Mouse (Mus musculus): ENCODE results near the gene Gm11541.
"Not testable (repeated sequence)": the region's sequence is repeated elsewhere in the genome, so short reads cannot be mapped to it uniquely, and the experiment has no call there.

Gene Gm11541

GRCm38 (mm10) chr11:94697703-94698464, 6.4 kb downstream of the Gm11541 start:
- DNase-seq (ENCODE audit: extremely low read depth, low read depth, low spot score) = no peak

DNA sequence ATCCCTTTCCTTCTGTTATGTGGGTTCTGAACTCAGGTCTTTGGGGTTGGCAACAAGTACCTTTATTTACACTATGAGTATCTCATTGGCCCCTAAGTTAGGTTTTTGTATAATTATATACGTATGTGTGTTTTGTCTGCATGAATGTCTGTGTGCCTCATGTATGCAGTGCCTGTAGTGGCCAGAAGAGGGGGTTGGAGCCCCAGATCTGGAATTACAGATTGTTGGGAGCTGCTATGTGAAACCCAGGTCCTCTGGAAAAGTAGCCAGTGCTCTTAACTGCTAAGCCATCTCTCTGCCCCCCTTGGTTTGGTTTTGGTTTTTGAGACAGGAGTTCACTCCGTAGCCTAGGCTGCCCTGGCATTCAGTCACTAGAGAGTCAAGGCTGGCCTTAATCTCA, 7.2 kb downstream of the Gm11541 start:
- DNase-seq (ENCODE audit: extremely low read depth, low read depth, low spot score) = no peak

DNA sequence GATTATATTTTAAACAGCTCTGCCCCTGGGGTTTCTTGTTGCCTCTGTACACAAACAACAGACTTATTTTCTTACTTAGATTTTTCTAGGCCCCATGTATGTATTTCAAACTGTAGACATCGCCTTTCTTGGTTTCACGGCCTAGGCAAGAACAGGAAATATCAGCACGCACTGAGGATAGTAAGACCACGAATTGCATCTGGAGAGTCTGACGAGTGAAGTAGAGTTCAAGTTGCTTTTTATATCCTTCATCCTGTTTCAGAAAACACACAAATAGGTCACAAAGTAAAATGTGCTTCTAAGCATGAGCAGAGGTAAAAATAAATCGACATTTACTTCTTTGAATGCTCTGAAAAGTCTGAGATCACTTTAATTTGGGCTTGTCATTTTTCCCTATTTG, 8.8 kb downstream of the Gm11541 start:
- DNase-seq (ENCODE audit: extremely low read depth, low read depth, low spot score) = no peak

DNA sequence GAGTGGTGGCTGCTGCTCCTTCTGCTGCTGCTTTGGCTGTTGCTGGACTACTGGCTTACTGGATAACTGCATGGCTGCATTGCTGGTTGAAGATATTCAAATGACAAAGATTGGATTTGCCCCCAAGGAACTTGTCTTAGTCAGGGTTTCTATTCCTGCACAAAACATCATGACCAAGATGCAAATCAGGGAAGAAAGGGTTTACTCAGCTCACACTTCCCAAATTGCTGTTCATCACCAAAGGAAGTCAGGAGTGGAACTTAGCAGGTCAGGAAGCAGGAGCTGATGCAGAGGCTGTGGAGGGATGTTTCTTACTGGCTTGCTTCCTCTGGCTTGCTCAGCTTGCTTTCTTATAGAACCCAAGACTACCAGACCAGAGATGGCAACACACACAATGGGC, 11.8 kb downstream of the Gm11541 start:
- DNase-seq (ENCODE audit: extremely low read depth, low read depth, low spot score) = not testable (repeated sequence)

DNA sequence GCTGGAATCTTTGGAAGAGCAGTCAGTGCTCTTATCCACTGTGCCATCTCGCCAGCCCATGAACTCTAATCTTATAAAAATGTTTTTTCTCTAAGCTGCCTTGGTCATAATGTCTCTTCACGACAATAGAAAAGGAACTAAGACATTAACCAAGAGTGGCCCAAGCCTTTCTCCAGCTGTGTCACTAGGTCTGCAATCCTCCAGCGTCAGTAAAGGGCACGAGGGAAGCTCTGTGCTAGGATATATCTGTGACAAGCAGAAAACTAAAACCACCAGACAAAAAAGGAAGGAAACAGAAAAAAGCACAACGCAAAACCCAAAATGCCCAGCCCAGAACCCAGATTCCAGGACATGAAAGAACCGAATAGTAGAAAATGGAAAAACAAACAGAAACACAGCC, 17.1 kb downstream of the Gm11541 start:
- no peak for DNase-seq (ENCODE audit: extremely low read depth, low read depth, low spot score)

DNA sequence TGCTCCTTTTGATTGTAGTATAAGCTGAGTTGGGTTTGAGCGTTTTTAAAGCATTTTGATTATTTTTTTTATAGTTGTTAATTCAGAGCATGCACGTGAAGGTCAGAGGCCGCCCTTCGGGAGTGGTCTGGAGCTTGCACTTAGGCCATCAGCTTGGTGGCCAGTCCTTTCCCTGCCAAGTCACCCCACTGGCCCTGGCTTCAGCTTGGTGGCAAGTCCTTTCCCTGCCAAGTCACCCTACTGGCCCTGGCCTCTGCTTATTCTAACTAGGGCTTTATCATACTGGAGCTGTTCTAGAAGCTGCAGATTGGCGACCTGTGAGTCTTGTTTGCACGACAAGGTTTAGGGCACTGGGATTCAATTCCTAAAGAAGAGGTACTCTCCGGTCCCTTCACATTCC, 21.9 kb downstream of the Gm11541 start:
- DNase-seq (ENCODE audit: extremely low read depth, low read depth, low spot score) = no peak

GRCm38 (mm10) chr11:94681640-94682039, 22.7 kb downstream of the Gm11541 start:
- no peak for DNase-seq (ENCODE audit: extremely low read depth, low read depth, low spot score)

- no peak for DNase-seq (ENCODE audit: extremely low read depth, low read depth, low spot score)
Observed at GRCm38 (mm10) chr11:94680639-94681038, 23.7 kb downstream of the Gm11541 start.

DNA sequence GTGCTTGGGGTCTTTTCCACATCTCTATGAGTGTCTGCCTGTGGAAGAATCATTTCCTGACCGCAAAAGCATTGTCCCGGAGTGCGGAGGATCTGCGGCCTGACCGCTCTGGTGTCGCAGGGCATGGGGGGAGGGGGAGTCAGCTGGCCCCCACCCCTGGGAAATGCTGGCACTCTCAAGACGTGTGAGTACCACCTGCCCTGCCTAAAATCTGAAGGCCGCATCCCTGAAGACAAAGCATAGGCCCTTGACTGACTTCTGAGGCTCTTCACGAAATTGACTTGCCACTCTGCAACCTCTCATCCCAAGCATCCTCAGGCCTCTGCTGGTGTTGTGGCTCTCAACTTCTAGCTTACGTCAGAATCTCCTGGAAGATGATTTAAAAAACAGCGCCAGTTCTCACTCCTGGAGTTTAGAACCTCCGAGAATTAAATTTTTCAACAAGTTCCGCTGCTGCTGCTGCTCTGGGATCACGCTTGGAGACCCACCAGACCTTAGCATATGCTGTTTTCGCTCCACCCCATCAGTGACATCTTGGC, 26.6 kb downstream of the Gm11541 start:
- DNase-seq (ENCODE audit: extremely low read depth, low read depth, low spot score) = no peak

DNA sequence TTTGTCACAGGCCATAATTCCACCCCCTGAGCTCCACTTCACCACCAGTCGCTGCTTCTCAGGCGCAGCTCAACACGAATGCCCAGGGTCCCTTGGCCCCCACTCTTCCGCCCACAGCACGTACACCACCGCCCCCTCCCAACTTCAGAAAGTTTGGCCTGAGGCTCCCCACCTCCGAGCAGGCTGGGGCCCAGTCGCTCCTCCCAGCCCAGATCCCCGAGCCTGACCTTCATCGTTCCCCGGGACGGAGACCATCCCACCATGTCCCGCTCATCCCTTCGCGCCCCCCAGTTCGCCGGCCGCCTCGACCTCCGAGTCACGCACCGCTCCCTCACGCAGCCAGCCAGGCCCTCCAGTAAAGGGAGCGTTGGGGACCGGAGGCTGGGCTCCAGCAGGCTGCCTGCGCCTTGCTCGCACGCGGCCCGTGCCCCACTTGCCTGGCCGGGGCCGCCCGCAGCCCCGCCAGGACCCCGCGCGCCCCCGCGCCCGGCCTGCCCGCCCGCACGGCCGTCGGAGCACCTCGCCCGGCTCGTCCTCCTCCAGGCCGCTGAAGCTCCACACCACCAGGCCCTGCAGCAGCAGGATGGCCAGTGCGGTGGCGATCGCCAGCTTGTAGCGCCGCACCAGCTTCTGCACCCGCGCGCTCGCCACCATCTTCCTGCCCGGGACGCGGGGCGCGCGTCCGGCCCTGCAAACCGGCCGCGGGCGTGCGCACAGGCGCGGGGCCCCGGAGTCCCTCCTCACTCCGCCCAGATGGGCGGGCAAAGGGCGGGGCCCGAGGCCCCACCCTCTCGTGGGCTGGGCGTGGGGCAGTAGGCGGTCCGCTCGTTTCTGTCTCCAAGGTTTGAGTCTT, 27.3 kb downstream of the Gm11541 start, which contains the start of gene Xylt2:
Gene Xylt2, minus strand, starts transcription at position 762 of the 853 bp plus-strand sequence.
- no peak for DNase-seq (ENCODE audit: extremely low read depth, low read depth, low spot score)

- DNase-seq (ENCODE audit: extremely low read depth, low read depth, low spot score) = no peak
Observed at GRCm38 (mm10) chr11:94676308-94676707, 28.0 kb downstream of the Gm11541 start.

DNA sequence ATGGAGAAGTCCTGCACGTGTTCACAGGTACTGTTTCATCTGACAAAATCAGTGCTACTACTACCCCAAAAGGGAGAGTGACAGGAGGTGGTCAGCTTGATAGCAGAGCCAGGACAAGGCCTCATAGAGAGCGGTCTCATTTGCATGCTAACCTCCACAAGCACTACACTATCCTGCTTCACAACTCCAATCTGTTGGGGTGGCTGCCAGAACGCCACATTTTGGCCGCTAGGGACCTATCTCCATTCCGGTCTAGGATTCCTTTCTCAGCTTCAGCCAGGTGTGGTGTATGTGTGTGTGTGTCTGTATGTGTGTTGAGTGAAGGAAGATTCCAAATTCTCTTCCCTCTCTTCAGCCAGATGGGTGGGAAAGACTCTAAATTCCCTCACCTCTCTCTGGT, 28.9 kb downstream of the Gm11541 start:
- no peak for DNase-seq (ENCODE audit: extremely low read depth, low read depth, low spot score)

DNA sequence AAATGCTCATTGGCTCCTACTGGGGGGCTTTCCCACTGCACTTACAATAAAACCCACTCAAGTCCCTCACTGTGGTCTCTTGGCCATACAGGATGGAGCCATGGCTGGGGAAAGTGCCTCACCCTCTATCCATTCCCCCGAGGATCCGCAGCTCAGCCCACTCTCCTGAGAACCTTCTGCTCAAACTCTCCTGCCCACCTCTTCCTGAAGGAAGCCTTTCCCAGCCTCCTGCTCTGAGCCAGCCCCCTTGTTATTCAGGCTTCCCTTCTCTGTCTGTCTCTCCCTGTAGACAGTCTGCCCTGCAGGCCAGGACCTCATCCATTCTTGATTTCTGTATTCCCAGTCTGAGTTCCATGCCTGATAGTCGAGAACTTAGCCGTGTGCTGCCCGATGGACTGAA, 29.3 kb downstream of the Gm11541 start:
- no peak for DNase-seq (ENCODE audit: extremely low read depth, low read depth, low spot score)

GRCm38 (mm10) chr11:94665281-94665680, 39.0 kb downstream of the Gm11541 start:
- DNase-seq (ENCODE audit: extremely low read depth, low read depth, low spot score) = no peak

DNA sequence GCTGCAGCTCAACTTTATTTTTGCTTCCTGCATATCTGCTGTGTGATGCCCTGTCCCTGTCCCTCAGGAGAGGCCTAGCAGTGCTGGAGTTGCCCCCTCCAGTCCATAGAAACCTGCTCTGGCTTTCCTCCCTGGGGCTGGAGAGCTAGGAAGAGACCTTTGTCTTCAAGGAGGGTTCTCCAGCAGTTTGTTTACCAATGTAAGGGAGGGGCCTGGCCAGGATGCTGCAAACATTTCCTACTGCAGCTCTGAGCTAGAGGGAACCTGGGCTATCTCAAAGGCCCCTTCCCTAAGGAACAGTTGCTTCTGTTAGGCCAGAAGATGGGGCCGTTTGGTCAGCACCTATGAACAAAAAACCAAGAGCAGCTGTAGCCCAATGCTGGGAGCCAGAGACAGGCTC, 43.0 kb downstream of the Gm11541 start:
- no peak for DNase-seq (ENCODE audit: extremely low read depth, low read depth, low spot score)

GRCm38 (mm10) chr11:94653663-94654436, 50.4 kb downstream of the Gm11541 start, which contains the start of the genes Mrpl27 and Eme1:
Mrpl27 (plus strand) TSS chr11:94653767.
Eme1 (minus strand) TSS chr11:94653964.
- DNase-seq (ENCODE audit: extremely low read depth, low read depth, low spot score) = no peak

DNA sequence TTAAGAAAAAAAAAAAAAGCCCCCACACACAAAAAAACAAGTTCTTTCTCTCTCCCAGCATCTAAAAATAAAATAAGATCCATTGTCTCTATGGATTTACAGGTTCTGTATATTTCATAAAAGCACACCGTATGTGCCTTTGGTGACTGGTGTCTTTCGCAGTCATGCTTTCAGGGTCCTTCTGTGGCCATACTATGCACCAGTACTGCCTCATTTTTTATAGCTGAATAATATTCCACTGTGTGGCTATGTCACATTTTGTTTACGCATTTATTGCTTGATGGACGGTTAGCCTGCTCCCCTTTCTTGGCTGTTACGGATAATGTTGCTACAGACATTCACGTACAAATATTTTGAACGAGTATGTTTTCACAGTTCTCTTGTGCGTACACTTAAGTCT, 51.3 kb downstream of the Gm11541 start:
- DNase-seq (ENCODE audit: extremely low read depth, low read depth, low spot score) = no peak

DNA sequence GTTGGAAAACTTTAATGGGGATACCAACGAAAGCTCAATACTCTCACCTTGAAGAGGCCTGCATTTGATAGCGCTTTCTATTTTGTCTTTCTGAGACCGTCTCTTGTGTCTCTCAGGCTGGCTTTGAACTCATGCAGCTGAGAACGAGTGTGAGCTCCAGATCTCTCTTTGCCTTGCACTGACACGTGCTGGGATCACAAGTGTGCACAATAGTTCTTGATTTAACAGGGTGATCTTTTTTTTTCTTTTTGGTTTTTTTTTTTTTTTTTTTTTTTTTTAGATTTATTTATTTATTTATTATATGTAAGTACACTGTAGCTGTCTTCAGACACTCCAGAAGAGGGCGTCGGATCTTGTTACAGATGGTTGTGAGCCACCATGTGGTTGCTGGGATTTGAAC, 53.1 kb downstream of the Gm11541 start:
- DNase-seq (ENCODE audit: extremely low read depth, low read depth, low spot score) = not testable (repeated sequence)

- DNase-seq (ENCODE audit: extremely low read depth, low read depth, low spot score) = no peak
Observed at GRCm38 (mm10) chr11:94646457-94646856, 57.8 kb downstream of the Gm11541 start.

Measured in fat pad, adult 2 months (tissue).